Mouse (Mus musculus) kidney, postnatal 10 days (tissue): ENCODE measurements at regions not wholly inside any gene's neighbourhood (a gene's known extent, or its start where the extent isn't known, plus 50 kb on each side); places are given as distances from the start of the nearest gene placed in this dataset.

Experiments
- DNase-seq: peaks from one replicate; pipeline ENCODE4 v3.0.0; 2021; ENCODE audit warnings: mixed read lengths

DNA sequence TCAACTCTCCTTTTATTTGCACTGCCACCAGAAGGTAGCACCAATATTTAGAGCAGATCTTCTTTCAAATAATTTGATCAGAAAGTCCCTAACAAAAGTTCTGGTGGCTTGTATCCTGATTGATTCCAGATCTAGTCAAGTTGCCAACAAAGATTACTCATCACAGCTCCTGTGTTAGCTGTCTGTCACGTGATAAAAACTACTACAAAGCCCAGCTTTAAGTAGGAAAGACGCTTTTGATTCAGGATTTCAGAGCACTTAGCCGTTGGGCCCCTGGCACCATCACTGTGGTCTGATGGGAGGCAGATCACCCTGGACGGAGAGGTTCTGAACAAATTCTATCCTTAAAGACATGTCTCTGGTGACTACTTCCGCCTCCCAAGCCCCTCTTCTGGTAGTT lies 241.6 kb upstream of the Il12b start:
- no peak for DNase-seq

DNA sequence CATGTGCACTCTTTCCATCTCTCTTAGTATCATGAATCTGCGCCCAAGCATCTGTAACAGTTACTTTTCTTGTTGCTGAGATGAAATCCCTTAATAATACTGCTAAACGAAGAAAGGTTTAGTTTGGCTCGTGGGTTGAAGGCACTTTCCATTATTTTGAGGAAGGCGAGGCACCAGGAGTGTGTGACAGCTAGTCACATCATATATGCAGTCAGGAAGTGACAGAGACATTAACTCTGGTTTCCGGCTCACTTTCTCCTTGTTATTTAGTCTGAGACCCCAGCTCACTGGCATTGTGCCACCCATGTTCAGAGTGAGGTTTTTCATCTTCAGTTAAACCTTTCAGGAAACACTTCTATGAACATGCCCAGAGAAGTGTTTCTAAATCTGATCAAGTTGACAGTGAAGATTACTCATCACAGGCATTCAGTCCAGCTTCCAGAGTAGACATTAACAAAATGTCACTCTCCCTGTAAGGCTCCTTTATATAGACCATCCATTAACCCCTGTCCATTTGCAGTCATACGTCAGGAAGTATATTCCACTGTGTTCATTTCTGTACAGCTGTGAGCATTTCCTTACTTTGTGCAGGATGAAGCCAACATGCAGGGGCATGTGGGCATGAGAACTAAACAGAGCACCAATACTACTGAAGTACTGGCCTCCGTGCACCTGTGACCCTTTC lies 238.0 kb upstream of the Il12b start:
- no peak for DNase-seq

DNA sequence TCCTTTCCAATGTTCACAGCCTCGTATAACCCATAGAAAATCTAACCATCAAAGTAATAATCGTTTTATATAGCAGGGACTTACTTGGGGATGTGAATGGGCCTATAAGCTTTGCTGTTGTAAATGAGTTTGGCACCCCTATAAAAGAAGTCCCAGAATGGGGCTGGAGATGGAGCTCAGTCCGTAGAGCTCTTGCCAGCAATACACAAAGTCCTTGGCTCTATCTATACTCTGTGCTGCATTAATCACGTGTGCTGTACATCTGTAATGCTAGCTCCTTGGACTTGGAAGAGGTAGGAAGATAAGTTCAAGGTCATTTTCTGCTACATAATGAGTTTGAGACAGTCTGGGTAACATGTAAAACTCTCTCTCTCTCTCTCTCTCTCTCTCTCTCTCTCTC lies 236.8 kb upstream of the Il12b start:
- DNase-seq = no peak

DNA sequence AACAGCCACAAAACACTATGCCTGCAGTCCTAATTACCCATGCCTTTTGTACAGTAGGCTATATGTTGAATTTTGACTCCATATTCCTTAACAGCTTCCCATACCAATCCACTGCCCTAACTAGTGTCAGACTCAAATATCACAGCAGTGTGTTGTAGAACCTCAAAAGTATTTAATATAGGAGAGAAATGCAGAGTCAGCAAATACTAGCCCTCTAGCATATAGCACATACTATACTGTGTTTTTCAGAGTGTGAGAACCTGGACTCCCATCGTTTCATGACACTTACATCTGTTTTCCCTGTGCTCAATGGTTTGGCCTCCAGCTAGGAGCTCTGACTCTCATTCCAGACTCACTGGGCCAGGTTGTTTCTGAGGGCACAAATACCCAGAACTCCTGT lies 236.1 kb upstream of the Il12b start:
- DNase-seq = no peak

DNA sequence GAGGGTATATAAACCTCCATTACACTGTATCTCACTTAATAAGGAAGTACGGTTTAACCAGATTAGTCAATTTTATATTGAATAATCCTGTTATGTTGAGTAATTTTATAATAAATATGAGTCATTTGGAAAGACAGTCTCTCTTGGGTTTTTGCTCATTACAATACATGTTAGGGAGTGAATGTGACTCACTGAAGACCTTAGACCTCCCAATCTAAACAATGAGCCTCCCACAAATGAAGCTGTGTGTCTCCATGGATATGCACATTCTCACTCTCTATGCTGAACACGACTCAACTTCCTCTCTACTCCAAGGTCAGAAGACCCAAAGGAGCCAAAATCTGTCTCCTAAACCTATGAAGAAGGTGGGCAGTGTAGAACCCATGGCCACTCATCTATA lies 235.7 kb upstream of the Il12b start:
- no peak for DNase-seq

DNA sequence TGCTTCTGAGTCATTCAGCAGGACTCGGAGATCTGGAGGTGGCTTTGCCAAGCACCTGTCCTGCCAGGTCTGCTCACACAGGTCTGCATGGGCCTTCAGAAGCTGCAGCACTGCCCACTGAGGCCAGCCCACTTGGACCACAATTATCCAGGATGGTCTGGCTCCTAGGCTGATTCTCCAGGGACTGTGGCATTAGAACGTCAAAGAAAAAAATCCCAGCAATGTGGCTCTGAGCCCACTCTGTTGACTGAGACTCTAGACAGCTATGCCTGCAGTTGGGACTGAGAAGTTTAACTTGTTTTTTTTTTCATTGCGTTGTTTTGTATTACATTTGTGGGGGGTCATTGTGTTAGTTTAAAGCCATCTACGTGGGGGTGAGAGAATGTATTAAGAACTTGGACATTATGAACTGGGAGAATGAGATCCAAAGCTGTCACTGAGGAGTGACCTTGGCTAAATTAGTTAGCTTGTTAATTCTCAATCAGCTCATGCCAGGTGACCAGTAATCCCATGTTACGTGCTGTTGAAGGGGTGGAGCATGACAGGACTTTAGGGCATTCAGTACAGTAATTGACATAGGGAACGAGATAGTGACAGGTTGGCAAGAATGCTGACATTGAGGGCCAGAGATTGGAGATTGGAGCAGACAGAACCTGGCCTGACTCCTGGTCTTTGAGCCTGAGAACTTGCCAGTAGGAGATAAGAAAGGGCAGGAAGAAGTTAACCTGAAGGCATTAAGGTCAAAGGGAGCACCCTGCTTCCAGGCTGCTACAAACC lies 232.0 kb upstream of the Il12b start:
- no peak for DNase-seq

DNA sequence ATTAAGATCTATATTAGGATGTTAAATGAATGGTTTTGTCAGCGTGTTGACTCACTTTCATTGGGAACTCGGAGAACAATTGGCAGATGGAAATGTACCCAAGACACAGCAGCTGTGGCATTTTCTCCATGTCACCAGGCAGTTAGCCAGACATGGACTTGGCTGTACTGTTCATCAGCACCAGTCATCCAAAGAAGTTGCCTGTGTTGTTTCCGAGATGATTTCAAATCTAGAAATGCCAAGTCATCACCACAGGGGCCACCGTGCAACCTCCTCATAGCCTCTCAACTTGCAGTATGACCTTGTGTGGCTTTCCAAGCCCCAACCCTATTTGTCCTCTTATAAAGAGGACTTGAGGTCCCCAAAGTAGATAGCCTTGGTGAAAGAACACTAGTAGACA lies 227.4 kb upstream of the Il12b start:
- no peak for DNase-seq

DNA sequence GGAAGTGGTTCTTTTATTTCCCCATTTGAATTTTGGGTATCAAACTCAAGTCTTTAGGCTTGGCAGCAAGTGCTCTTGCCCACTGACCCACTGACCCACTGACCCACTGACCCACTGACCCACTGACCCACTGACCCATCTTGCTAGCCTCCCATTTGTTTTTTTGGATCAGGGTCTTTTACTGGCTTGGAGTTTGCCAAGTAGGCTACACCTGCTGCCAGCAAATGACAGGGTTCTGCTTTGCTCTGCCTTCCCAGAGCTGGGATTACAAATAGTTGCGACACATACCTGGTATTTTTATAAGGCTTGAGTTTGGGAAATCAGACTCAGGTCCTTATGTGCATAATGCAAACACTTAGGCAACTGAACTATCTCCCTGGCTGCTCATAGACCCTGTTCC lies 226.7 kb upstream of the Il12b start:
- no peak for DNase-seq

DNA sequence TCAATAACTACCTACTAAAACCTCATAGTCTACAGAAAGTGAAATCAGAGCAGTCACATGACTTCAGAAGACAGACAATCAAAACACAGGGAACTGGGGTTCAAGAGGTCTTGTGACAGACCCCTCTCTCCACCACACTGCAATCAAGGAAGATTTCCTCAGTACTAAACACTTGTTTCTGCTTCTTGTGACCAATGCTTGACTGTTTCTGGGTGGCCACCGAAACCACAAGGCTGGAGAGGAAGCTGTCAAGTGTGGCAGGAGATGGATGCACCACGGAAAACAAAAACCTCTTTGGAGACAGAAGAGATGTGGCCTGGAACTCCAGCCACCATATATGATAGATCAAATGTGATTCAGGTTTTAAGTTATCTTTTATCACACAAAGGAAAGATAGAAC lies 225.3 kb upstream of the Il12b start:
- DNase-seq = no peak

DNA sequence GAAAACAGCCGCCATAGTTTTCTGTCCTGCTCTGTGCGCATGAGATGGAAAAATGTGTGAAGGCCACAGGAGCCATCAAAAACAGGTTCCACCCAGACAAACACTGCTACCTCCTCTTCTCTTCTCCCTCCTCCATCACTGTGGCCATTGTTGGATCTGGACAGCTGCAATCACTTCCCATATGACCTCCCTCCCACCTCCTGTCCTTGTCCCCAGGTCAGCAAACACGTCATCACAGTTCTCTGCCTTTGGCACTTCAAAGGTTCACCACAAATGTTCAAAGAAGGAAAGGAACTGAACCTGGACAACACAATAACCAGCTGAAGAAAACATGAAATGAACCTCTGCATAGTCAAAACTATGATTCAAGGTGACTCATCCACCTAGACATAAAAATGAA lies 220.2 kb upstream of the Il12b start:
- no peak for DNase-seq

DNA sequence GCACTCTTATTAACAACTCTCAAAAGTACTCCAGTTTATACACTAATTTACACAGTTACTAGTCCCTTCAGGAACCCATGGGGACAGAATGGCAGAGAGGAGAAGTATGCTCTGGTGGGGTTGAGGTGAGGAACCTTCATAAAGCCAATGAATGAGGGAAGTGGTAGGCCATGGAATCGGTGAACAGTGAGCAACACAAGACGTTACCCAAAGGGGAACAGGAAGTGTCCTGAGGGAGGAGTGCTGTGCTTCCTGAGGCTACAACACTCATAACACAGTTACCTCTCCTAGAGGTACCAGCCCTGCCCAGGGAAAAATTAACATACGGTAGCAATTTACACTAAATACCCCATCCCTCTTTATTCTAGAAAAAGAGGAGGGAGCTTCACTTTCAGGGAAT lies 216.0 kb upstream of the Il12b start:
- no peak for DNase-seq

DNA sequence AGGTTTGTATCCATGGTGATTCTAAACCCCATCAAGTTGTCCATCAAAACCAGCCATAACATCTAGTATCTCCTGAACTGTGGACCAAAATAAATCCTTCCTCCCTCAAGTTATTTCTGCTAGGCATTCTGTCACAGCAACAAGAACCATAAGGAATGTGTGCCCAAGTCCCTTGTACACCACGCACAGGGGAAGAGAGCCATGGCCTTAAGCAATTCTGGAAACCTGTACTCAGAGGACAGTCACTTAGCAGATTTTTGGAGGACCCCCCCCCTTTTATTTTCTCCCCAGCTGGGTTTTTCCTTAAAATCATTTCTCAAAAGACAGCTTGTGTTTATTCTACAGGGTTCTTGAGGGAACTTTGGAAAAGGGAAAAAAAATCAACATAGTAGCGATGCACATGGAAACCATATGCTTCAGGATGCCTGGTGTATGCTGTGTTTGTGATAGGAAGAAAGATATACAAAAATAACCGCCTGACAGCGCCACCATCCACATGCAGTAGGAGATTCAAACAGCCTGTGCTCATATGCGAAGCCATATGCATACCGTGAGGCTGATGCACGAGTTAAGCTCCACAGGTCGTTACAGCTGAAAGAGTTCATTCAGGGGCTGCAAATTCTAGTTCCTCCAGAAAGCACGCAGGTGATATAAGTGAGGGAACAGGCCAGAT lies 214.5 kb upstream of the Il12b start:
- DNase-seq = no peak

DNA sequence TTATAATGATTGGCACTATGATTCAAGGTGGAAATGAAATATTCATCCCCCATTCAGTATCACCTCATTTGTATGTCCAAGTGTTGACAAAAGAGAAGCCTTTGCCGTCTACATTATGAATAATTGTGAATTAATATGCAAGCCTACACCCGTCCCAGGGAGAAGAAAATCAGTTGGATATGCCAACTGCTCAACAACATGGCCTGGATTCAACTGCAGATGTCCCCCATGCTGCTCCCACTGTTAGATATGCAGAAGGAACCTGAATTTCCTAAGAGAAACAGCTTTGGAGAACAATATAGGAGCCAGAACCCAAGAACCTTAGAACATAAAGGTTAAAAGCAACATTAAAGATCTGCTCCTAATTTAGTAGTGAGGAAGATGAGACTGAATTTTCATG lies 211.7 kb upstream of the Il12b start:
- no peak for DNase-seq

DNA sequence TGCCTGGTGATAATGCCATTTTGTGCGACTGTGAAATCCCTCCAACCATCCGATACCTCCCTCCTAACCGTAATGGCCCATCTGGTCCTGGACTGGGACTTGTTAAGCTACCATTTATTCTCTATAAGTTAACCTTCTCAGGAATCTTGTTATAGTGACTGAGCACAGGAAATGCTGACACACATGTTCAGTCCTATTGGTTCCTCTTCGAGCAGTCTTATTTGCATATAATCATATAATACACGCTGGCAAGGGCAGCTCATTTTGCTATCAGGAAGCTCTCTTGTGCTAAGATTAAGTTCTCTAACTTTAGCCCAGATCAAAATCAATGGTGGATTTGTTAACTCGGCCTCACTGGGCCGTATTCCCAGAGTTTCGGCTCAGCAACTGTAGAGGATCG lies 206.1 kb upstream of the Il12b start:
- no peak for DNase-seq

DNA sequence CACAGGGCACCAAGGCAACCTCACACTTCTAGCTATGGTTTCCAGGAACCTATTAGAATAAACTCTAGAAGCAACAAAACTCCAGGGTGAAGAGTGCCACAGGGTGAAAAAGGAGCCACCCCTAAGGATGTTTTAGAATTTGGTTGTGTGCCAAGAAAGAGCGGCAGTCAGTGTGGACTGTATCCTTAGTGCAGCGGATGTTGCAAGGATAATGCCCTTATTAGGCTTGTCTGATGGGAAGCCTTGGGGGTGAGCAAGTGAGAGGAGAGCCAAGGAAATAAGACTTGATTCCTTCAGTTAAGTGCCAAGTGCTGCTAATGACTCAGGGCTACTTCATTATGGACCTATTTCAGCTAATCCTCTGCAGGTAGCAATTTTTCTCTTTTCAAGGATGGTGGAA lies 197.1 kb upstream of the Il12b start:
- no peak for DNase-seq

DNA sequence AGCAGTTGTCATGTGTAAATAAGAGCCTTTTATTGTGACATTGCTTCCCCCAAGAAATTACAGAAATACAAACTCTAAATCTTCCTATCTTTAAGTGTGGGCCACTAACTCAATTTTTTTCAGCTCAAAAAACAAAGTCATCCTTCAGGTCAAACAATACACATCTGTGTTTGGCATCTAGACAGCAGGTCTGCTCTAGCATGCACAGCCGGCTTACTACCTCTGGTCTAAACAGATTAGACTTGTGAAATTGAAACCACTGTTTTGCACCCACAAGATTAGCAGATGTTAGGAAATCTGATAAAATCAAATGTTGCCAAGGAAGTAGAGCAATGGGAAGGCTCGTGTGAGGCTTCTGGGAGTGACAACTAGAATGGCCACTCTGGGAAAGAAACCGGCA lies 195.5 kb upstream of the Il12b start:
- DNase-seq = no peak

DNA sequence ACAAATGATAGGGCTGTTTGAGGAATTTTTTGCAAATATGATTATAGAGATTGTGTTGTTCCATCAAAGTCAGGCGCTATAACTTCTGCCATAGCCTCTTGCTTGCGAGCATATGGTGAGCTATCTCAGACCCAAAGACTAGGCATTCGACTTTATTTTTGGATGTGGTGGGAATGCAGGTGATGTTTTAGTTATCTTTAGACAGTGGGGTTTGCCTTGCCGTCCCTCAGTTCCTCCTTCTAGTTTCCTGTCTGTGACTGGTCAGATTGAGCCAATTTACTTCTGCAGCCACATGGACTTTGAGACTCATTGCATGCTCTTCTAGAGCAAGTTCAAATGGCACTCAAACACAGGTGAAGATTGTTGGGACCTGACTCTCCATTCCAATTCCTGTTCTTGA lies 193.0 kb upstream of the Il12b start:
- DNase-seq = no peak

DNA sequence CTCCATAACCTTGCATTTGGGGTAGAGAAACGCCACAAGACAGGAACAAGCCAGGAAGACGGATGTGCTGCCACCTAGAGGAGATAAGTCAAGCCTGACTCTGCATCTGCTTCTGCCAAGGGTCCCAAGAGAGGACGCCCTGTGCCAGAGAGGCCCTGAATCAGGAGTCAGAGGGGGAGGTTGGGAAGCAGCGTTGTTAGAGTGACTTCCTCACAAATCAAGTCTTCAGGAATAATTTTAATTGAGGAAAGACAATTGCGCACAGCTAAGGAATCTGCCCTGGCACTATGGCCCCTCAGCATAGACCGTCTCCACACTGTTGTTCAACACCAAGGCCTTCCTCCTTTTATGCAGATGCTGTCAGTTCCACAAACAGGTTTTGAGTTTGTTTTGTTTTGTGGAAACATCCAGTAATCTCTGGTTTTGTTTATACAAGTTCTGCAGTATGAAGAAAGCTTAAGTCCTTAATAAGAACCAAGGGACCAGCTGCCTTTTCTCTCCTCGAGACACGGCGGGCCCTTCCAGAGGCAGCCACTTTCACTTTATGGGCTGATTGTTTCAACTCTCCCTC lies 187.9 kb upstream of the Il12b start:
- DNase-seq = peak; percentile 76

DNA sequence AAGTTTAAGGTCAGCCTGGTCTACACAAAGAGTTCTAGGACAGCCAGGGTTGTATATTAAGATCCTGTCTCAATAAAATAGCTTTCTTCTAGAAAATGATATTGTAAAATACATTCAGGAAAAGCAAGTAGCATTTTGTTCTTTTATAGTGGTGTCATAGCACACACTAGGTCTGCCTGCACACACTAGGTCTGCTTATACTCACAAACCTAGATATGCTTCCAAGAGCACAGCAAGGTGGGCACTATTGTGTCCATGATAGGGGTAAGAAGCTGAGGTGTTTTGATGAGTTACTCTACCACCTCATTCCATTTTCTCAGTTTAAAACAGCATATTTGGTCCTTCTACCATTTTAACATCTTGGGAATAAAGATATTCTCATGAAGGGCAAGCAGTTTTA lies 185.8 kb upstream of the Il12b start:
- no peak for DNase-seq

DNA sequence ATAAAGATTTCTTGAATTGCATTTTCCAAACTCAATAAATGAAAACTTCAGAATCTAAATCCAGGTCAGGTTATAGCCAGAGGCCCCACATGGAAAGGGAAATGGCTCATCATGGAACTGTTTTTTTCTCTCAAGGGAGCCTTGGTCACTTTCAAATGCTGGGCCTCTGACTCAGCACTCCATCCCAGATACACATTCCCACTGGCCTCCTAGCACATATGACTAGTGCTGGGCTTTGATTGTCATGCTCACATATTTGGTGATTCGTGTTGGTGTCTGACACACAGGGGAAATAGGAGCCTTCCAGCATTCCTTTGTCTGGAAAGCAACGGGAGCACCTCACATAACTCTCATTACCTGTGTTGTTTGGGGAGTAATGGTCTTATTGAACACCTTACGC lies 183.5 kb upstream of the Il12b start:
- DNase-seq = no peak

DNA sequence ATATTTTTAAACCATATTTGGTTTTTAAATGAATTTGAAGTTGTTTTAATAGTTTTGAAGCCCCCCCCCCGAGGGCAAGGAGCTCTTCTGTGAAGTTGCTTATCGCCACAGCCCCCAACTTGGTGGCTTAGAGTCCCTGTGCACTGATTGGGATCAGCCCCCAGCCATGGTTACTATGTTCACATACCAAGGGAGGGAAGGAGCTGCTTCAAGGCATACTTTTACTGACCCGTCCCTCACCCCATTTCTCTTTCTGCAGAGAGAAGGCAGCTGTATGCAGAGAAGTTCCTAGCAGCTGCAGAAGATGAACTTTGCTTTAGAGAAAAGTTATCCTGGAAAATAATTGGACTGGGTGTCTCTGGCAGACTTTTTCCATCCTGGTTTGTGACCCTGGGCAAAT lies 179.9 kb upstream of the Il12b start:
- peak; percentile 44 for DNase-seq

DNA sequence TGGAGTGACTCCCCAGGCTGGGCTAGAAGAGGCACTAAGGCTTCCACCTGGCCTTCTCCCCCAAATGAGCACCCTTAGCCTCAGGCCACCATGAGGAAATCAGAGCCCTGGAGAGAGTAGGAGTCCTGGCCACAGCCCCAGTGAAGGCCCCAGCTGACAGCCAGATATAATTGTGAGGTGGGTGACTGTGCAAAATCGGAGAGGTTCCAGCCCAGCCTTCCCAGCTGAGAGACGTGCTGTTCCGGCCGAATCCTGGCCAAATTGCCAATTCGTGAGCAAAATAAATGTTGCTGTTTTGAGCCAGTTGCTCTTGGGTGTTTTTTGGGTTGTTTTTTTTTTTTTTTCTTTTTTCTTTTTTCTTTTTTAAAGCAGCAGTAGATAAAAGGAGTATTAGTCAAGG lies 169.9 kb upstream of the Il12b start:
- DNase-seq = no peak

DNA sequence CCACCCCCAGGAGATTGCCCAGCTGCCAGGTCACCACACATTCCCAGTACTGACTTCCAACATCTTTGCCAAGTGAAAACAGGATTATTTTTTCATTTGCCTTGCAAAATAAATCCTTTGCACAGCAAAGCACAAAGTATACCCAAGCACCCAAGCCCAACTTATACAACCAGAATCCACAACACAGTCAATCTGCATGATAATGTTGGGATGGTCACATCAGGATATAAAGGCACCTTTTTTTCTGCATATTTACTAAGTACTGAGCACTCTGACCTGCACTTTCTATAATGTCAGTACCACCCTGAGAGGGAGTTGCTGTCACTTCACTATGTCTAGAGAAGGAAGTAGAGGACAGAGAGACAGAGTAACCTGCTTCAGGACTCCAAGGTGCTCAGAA lies 164.4 kb upstream of the Il12b start:
- DNase-seq = no peak

DNA sequence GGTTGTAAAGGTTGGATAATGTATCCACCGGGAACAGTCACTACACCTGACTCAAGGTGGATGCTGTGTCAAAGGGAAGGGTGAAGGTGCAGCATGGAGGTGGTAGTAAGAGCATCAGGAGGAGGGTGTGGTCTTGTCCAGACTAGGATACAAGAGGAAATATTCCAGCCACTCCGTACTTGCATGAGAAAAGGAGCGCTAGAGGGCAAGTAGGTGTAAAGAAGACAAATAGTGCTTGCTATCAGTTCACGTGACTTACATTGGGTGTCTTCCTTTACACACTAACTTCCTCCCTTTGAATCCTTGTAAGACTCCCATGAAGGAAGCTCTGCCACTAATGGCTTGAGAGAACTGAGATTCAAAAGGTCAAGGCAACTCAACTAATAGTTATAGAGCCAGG lies 161.8 kb upstream of the Il12b start:
- DNase-seq = no peak
